Mouse (Mus musculus) retina, adult 2 months (tissue): ENCODE results near the gene Pea15a.
"Not testable (repeated sequence)": the region's sequence is repeated elsewhere in the genome, so short reads cannot be mapped to it uniquely, and the experiment has no call there.

Source experiments
- DNase-seq: peaks from one replicate; pipeline ENCODE4 v3.0.0-alpha.2; 2012; ENCODE audit warnings: low read depth, low spot score

Pea15a gene

DNA sequence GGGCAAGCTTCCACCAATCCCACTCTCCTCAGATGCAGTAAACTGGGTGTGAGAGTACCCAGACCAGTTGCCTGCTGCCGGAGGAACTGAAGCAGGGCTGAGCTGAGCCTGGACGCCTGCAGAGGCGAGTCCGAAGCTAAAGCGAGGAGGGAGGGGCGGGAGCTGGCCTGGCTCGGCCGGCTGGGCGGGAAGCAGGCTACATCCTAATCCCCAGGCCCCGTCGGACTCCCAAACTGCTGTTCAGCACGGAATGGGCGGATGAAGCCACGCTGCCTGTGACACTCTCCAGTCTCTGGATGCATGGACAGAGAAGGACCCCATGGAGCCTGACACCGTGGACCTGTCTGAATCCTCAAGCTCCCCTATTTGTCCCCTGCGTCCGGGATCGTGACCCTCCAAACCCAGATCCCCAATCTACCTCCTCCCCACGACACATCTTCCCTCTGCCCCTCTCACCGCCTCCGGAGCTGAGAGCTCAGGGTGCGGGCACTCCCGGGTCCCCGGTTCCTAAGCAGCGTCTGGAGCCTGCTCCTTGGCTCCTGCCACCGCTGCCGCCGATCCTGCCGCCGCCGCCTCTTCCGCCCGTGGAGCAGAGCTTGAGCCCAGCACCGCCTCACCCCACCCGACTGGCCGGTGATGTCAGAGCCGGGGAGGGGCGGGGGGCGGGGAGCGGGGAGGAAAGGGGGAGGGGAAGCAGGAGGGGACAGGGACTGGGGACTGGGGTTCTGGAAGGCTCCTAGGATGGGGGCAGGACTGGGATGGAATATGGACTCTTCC, at the start of gene Pea15a:
TSS of gene Pea15a (minus strand) at position 664 of the 777 bp plus-strand sequence.
- no peak for DNase-seq

- DNase-seq, result no peak
These were observed 41.1 kb upstream of the Pea15a start for GRCm38 (mm10) chr1:172247679-172248078.

DNA sequence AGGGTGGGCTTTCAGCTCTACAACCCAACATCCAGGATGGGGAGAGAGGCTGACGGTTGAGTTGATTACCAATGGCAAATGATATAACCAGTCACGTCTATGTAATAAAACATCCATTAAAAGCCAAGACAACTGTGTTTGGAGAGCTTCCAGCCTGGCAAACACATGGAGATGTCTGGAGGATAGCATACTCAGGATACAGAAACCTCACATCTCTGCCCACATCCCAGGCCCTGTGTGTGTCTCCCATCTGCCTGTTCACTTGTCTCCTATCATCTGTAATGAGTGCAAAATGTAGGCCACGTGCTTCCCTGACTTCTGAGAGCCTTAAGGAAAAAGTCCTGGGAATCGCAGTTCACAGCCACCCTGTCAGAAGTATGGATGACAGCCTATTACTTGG, 40.6 kb upstream of the Pea15a start:
- no peak for DNase-seq

- not testable (repeated sequence) for DNase-seq
These were observed 38.0 kb upstream of the Pea15a start for GRCm38 (mm10) chr1:172244645-172245044.

- no peak for DNase-seq
These were observed 37.1 kb upstream of the Pea15a start for GRCm38 (mm10) chr1:172243547-172244205.

- no peak for DNase-seq
These were observed 35.8 kb upstream of the Pea15a start for GRCm38 (mm10) chr1:172242401-172242800.

DNA sequence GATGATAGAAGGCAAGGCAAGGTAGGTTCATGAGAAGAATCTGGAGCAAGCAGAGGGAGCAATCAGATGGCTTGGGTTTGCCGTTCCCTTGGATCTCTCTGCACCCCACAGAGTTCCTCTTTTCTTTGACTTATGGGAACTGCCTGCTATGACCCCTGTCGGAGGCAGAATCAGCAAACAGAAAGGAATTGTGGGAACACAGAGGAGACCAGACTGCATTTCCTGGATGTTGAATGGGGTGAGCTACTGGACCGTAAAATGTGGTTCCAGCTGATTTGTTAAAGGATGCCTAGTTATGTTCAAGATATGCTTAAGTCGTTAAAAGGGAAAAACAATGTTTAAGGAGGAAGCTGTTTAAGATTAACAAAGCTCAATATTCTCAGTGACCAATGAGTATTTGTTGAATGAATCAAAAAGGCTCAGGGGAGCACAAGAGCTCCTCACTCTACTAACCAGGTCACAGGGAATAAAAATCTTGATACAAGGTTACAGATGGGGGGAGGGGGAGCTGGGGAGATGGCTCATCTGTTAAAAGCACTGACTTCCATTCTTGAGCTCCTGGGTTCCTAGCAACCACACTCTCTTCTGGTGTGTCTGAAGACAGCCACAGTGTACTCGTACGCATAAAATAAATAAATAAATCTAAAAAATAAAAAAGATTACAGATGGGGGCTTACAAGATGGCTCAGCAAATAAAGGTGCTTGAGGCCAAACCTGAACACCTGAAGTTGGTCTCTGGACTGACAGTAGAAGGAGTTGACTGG, 34.5 kb upstream of the Pea15a start:
- no peak for DNase-seq

GRCm38 (mm10) chr1:172229215-172229614, 22.6 kb upstream of the Pea15a start:
- DNase-seq, result no peak

DNA sequence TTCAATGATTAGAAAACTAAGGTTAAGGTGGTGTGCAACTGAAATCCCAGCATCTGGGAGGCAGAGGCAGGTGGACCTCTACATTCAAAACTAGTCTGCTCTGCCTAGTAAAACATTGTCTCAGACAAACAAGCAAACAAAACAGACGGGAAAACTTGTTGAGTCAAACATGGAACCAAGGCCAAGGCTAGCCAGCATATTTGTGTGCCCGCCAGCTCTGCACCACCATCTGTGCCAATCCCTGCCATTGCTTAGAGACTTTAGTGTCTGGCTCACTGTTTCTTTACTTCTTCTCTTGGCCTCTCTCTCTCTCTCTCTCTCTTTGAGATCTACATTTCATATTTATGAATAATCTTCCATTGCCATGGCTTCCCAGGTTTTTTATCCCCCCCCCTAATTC, 21.6 kb upstream of the Pea15a start:
- DNase-seq, result no peak

- no peak for DNase-seq
These were observed 14.9 kb upstream of the Pea15a start for GRCm38 (mm10) chr1:172221297-172222063.

DNA sequence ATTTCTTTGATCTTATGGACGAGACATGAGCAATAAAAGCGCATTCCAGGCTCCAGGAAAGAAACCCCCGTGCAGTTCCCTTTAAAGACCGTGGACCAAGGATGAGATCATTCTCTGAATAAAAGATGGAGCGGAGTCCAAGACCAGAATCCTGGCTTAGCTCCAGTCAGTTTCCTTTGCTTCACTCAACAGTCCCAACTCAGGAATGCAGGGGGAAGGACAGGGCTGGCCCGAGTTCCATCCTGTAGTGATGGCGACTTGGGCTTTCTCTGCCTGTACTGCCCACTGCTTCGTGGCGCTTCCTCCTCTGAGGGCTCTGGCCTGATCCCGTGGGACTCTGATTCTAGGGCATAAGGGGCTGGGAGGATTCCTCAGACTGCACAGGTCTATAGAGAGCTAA, 13.8 kb upstream of the Pea15a start:
- no peak for DNase-seq

DNA sequence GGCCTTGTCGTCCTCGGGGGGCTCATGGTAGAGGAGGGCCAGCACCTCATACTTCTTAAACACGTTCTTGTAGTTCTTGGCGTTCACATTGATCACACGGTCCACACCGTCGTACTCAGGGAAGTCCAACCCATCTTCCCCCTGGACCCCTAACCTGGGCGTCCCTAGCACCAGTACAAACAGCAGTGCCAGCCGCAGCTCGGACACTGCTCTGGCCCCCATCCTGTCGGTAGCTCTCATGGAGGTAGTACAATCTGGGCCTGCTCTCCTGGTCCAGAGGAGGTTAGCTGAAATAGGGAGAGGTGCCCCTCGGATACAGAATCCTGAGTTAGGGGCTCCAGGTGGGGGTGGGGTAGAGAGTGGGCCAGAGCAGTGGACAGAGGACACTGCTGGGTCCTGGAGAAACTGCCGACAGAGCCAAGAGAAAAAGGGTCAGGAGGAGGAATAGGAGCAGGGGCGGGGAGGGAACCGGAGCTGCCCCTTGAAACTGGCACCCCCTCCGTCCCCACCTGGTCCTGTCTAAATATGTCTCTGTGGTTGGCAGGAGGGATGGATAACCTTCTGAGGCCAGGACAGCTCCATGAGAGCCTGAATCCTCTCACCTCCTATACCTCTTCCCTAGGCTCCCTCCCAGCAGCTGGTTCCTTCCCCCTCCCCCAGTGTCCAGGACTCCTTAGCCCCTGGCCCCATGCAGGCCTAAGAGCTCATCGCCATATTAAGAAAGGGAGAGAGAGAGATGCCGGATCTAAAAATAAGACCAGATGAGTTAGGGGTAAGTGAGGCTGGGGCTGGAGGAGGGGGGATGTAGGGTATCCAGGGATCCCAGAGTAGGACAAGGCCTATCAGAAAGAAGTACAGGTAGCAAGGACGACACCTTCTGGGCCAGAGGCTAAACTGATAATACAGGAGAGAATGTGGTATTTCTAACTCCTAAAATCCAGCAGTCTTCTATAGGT, 13.1 kb upstream of the Pea15a start, which contains the start of gene Casq1:
TSS of gene Casq1 (minus strand) at position 418 of the 956 bp plus-strand sequence.
- no peak for DNase-seq

- no peak for DNase-seq
These were observed 11.7 kb upstream of the Pea15a start for GRCm38 (mm10) chr1:172218164-172218910.

GRCm38 (mm10) chr1:172217148-172217547, 10.5 kb upstream of the Pea15a start:
- peak; percentile 89 for DNase-seq

DNA sequence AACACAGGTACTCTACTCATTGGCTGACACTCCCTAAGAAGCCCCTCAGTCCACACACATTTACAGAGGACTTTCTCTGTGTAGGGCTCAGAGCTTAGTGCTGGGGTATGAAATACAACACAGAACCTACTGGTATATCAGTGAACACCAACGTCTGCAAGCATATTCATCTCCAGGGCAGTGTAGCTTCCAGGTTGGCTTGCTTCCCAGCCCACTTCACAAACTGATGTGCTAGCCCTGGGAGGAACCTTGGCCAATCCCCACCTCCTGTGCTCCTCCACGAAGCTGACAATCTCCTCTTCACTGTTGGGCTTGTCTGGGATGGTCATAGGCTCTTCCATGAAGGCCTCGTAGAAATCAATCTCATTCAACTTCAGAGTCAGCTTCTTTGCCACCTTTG, 8.1 kb upstream of the Pea15a start:
- DNase-seq, result no peak

DNA sequence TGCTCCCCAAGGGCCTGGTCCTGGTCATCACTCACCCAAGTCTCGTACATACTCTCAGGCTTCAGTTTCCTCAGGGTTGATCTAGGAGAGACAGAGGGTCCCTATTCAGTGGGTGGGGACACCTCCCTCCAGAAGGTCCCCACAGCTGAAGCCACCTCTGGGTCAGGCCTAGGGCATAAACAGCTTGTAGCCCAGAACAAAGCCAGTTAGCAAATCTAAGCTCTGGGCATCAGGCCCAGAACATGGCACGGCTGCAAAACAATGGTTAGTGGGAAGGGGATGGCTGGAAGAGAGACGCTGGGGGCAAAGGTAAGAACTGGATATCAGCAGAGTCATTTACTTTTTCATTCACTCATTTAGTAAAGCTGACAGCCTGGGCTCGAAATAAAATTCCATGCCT, 7.2 kb upstream of the Pea15a start:
- DNase-seq, result no peak

DNA sequence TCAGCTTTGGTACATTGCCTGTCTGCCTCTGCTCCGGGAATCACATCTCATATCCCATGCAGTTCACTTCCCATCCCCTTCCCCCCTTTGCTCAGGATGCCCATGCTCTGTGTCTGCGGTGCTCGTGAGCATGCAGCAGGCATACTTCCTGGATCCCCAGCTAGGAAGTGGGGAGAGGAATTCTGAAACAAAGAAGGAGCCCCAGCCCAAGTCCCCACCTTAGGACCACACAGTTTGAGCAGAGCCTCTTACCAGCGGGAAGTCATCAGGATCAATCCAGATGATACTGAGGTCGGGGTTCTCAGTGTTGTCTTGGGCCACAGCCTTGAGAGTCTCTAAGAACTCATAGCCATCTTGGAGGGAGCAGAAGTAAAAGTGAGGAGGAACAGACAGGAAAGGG, 6.2 kb upstream of the Pea15a start:
- no peak for DNase-seq

DNA sequence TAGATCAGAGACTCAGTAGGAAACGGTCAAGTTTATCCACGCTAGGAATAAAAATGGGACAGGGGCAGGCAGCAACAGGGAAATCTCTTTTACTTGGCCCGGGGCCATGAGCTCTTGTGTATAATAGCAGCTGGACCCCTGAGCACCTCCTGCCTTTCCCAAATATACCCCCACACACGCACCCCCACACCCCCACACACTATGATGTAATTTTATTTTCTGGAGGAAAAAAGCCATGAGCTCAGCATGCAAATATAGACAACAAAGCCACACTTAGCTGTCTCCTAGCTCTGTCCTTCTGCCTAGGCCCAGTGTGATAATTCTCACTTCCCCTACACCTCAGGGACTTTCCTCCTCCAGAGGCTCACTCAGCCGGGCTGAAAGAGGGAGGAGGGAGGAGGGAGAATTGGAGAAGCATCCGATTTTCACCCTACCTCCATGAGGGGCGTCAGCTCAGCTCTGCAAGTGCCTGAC, 544 bp upstream of the Pea15a start:
- DNase-seq, result no peak

DNA sequence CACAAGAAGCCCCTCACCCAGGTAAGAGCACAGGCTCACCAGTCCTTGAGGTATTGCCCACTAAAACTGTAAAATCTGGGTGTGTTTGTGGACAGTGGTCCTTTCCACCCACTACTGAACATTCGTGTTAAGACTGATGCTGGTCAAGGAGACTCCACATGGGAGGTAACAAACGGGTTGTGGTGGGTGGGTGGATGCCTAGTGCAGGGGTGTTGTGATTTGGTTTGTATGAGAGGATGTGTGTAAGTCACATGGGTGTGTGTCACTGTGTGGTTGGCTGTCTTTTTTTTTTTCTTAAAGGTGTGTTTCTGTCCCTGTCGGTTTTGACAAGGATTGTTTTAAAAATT, 890 bp downstream of the Pea15a start:
- DNase-seq, result no peak
